Mouse (Mus musculus) heart, postnatal 0 days (tissue): ENCODE results near the gene Unc13a. TPM values are rescaled to one million over a fixed set of nuclear protein-coding genes. Genes with fewer than 3 reads are reported as not detected.

Experiments used
- ATAC-seq: fragments of 200-750 bp; cut with Nextera tagmentation; 2 replicates; pipeline ENCODE4 v1.8.0; 2017; ENCODE audit warnings: low read depth, moderate number of reproducible peaks, moderate library complexity; ENCODE audit not compliant: insufficient read depth
- DNase-seq: peaks from one replicate; pipeline ENCODE4 v3.0.0-alpha.2; 2016; ENCODE audit warnings: low spot score
- H3K27ac ChIP-seq: fragments of 300-500 bp; sonication (generic); 2 replicates; pipeline ENCODE4 v1.5.1; 2014; ENCODE audit warnings: low read depth, mild to moderate bottlenecking
- H3K27me3 ChIP-seq: fragments of 300-500 bp; sonication (generic); 2 replicates; pipeline ENCODE4 v1.6.1; 2014; ENCODE audit warnings: low read length, mixed read lengths; ENCODE audit not compliant: control insufficient read depth, insufficient read depth
- H3K36me3 ChIP-seq: fragments of 300-500 bp; sonication (generic); replicated peaks from 2 replicates; pipeline ENCODE4 v1.6.1; 2014; ENCODE audit warnings: low read length, mixed read lengths; ENCODE audit not compliant: control insufficient read depth, insufficient read depth
- H3K4me1 ChIP-seq: fragments of 300-500 bp; sonication (generic); 2 replicates; pipeline ENCODE4 v1.6.1; 2014; ENCODE audit warnings: antibody characterized with exemption; ENCODE audit not compliant: control insufficient read depth, insufficient read depth
- H3K4me2 ChIP-seq: fragments of 300-500 bp; sonication (generic); 2 replicates; pipeline ENCODE4 v1.6.1; 2014; ENCODE audit warnings: low read depth, mild to moderate bottlenecking, low read length, moderate library complexity
- H3K4me3 ChIP-seq: fragments of 300-500 bp; sonication (generic); 2 replicates; pipeline ENCODE4 v1.5.1; 2014; ENCODE audit warnings: low read depth, low read length
- H3K9ac ChIP-seq: fragments of 300-500 bp; sonication (generic); replicated peaks from 2 replicates; pipeline ENCODE4 v1.6.1; 2014; ENCODE audit warnings: low read depth, low read length, mixed read lengths
- H3K9me3 ChIP-seq: fragments of 300-500 bp; sonication (generic); replicated peaks from 2 replicates; pipeline ENCODE4 v1.6.1; 2016; ENCODE audit warnings: low read length; ENCODE audit not compliant: control insufficient read depth
- CTCF ChIP-seq: IDR thresholded peaks from 2 replicates; pipeline ENCODE4 v1.5.1; 2016; ENCODE audit warnings: antibody characterized with exemption, control low read depth, low read depth
- EP300 ChIP-seq: IDR thresholded peaks from 2 replicates; pipeline ENCODE4 v1.6.1; 2016; ENCODE audit warnings: antibody characterized with exemption, low read depth
- WGBS: fragments of 180-500 bp; shearing (Covaris S2); extraction: QIAGEN DNeasy Blood & Tissue Kit; methylation state at CpG from one replicate; pipeline ENCODE4 v1.1.7; 2014; 5-methylcytosine and 5-hydroxymethylcytosine counted together
- polyA plus RNA-seq: library from polyadenylated mRNA; unstranded; fragments of >200 nt; fragmentation: Nextera tagmentation; extraction: Ambion mirVana; gene quantifications from 2 replicates; pipeline ENCODE4 v1.2.1, GENCODE M21; 2015
- total RNA-seq: library from RNA; depleted of rRNA; stranded (reverse); fragments of >200 nt; gene quantifications from 2 replicates; pipeline ENCODE4 v1.2.3, GENCODE M21; 2014; ENCODE audit warnings: low replicate concordance

The Unc13a gene
- total and polyA plus RNA-seq, 2 experiments from 2014 or later = 0.57 to 0.60 TPM

- 52% methylated on average over 9 of the region's 9 CpGs for WGBS
- Histone ChIP-seq H3K27me3 (peaks cover 23% of the 10 kb centered on the region), H3K27ac (peak overlapping the region; percentile 86), H3K9ac (peak overlapping the region; percentile 83), H3K9me3 (no peaks in the 10 kb centered on the region), H3K4me2 (peak overlapping the region; percentile 90), H3K4me1 (peaks cover 17% of the 10 kb centered on the region), H3K4me3 (peak overlapping the region; percentile 83), H3K36me3 (no peaks in the 10 kb centered on the region)
- no peak for TF ChIP-seq EP300
- no peak for TF ChIP-seq CTCF
- no peak for DNase-seq
- no peak for ATAC-seq
These were observed 5.2 kb upstream of the Unc13a start for GRCm38 (mm10) chr8:71676803-71677202.

- ATAC-seq (peak; percentile 45), DNase-seq (peak; percentile 56)
- Histone ChIP-seq H3K4me1 (peaks cover 21% of the 10 kb centered on the region), H3K27ac (peak within 1 kb of the TSS; percentile 86), H3K36me3 (no peaks in the 10 kb centered on the region), H3K4me2 (peak within 1 kb of the TSS; percentile 90), H3K27me3 (peaks cover 17% of the 10 kb centered on the region), H3K4me3 (peak within 1 kb of the TSS; percentile 83), H3K9me3 (no peaks in the 10 kb centered on the region), H3K9ac (peak within 1 kb of the TSS; percentile 83)
- TF ChIP-seq CTCF = no peak
- TF ChIP-seq EP300 = no peak; the same call in 1 of the 2 replicates
- 3% methylated on average over 36 of the region's 40 CpGs for WGBS
These were observed 4.6 kb upstream of the Unc13a start, which contains the start of gene Jak3 for GRCm38 (mm10) chr8:71676020-71676741. Gene Jak3, plus strand, starts transcription at chr8:71676296.

- H3K27ac ChIP-seq = peak overlapping the region; percentile 86
- 40% methylated on average over 9 of the region's 9 CpGs for WGBS
These were observed 4.0 kb upstream of the Unc13a start for GRCm38 (mm10) chr8:71675456-71676019.

GRCm38 (mm10) chr8:71674071-71674470 lies 2.5 kb upstream of the Unc13a start:
- H3K9me3 ChIP-seq = no peaks in the 10 kb centered on the region
- no peaks in the 10 kb centered on the region for H3K36me3 ChIP-seq
- no peak overlapping the region for H3K4me3 ChIP-seq
- DNase-seq (no peak), ATAC-seq (no peak)
- H3K27me3 ChIP-seq = 0 out of 2 replicates have a peak, but pooled peaks cover 4% of the 10 kb centered on the region
- no peak overlapping the region for H3K4me2 ChIP-seq
- 63% methylated on average over 2 of the region's 2 CpGs for WGBS
- H3K27ac ChIP-seq = no peak overlapping the region
- TF ChIP-seq EP300 (no peak), CTCF (no peak)
- peaks cover 22% of the 10 kb centered on the region for H3K4me1 ChIP-seq
- H3K9ac ChIP-seq = no peak overlapping the region

More at GRCm38 (mm10) chr8:71675456-71676019, 4.0 kb upstream of the Unc13a start:
- H3K27me3 ChIP-seq = peaks cover 11% of the 10 kb centered on the region
- no peaks in the 10 kb centered on the region for H3K36me3 ChIP-seq
- H3K9me3 ChIP-seq = no peaks in the 10 kb centered on the region
- ATAC-seq = no peak
- H3K4me3 ChIP-seq = peak overlapping the region; percentile 83
- TF ChIP-seq CTCF (no peak), EP300 (no peak)
- peak overlapping the region; percentile 83 for H3K9ac ChIP-seq
- H3K4me1 ChIP-seq = peaks cover 27% of the 10 kb centered on the region
- H3K4me2 ChIP-seq = peak overlapping the region; percentile 90
- no peak for DNase-seq

- Histone ChIP-seq H3K4me3 (peak overlapping the region; percentile 51; the same call in 1 of the 2 replicates), H3K36me3 (no peaks in the 10 kb centered on the region)
These were observed 695 bp upstream of the Unc13a start for GRCm38 (mm10) chr8:71672168-71672735.

More at GRCm38 (mm10) chr8:71672168-71672735, 695 bp upstream of the Unc13a start:
- Histone ChIP-seq H3K9me3 (no peaks in the 10 kb centered on the region), H3K27ac (peak overlapping the region; percentile 56), H3K4me2 (peak overlapping the region; percentile 85), H3K4me1 (peaks cover 28% of the 10 kb centered on the region), H3K27me3 (no peaks in the 10 kb centered on the region), H3K9ac (no peak overlapping the region)
- TF ChIP-seq EP300 (no peak), CTCF (no peak)
- 59% methylated on average over 6 of the region's 6 CpGs for WGBS
- ATAC-seq = no peak
- DNase-seq = no peak
